Mouse (Mus musculus): ENCODE results near the gene Nadk2. TPM values are rescaled to one million over a fixed set of nuclear protein-coding genes. Genes with fewer than 3 reads are reported as not detected.

Gene Nadk2
- total and polyA plus RNA-seq, 3 experiments = 20.9 to 74.8 (median 61.4) TPM

- Histone ChIP-seq H3K79me2 (replicated peaks; ENCODE audit: control insufficient read depth, insufficient read depth, low read length) (no peaks in the 10 kb centered on the region), H3K36me3 (ENCODE audit: control insufficient read depth, insufficient read depth, low read length) (no peaks in the 10 kb centered on the region), H3K4me1 (ENCODE audit: control insufficient read depth, insufficient read depth, low read length) (peaks cover 5% of the 10 kb centered on the region), H3K27me3 (ENCODE audit: control insufficient read depth, insufficient read depth, low read length) (no peaks in the 10 kb centered on the region), H3K9ac (ENCODE audit: low read depth, low read length) (no peak overlapping the region), H3K4me3 (no peak overlapping the region), H3K27ac (no peak overlapping the region)
- DNase-seq = no peak
- intact Hi-C loops (cut with DNase I) = no loop called here
- TF ChIP-seq EP300 (IDR thresholded peaks at IDR 0.05; ENCODE audit: insufficient read depth, low read depth, low read length) = no peak
- no peak for TF ChIP-seq CTCF (IDR thresholded peaks at IDR 0.05)
- TF ChIP-seq POLR2A (IDR thresholded peaks at IDR 0.05; ENCODE audit: insufficient read depth, low read depth, low read length) = no peak
- 71% methylated on average over 13 of the region's 13 CpGs for WGBS
Observed at GRCm38 (mm10) chr15:9132693-9133443, 61.8 kb downstream of the Nadk2 start.

- intact Hi-C loops (cut with DNase I) = no loop called here
Observed at GRCm38 (mm10) chr15:9134891-9135507, 63.9 kb downstream of the Nadk2 start.

GRCm38 (mm10) chr15:9139447-9139846 is 68.4 kb downstream of the Nadk2 start:
- no peak for DNase-seq
- Histone ChIP-seq H3K27ac (no peak overlapping the region), H3K9ac (ENCODE audit: low read depth, low read length) (no peak overlapping the region), H3K36me3 (ENCODE audit: control insufficient read depth, insufficient read depth, low read length) (no peaks in the 10 kb centered on the region), H3K4me1 (ENCODE audit: control insufficient read depth, insufficient read depth, low read length) (peaks cover 6% of the 10 kb centered on the region), H3K27me3 (ENCODE audit: control insufficient read depth, insufficient read depth, low read length) (no peaks in the 10 kb centered on the region), H3K4me3 (peak overlapping the region; percentile 96), H3K79me2 (replicated peaks; ENCODE audit: control insufficient read depth, insufficient read depth, low read length) (0 out of 2 replicates have a peak, but pooled peaks cover 1% of the 10 kb centered on the region)
- intact Hi-C loops (cut with DNase I) = loop anchor here (2.0 kb wide), 1 partner anchor 69 kb away; the partner anchor contains the start of gene Nadk2
- TF ChIP-seq POLR2A (IDR thresholded peaks at IDR 0.05; ENCODE audit: insufficient read depth, low read depth, low read length) (no peak), CTCF (IDR thresholded peaks at IDR 0.05) (no peak), EP300 (IDR thresholded peaks at IDR 0.05; ENCODE audit: insufficient read depth, low read depth, low read length) (no peak)
- 32% methylated on average over 10 of the region's 10 CpGs for WGBS

More at GRCm38 (mm10) chr15:9134891-9135507, 63.9 kb downstream of the Nadk2 start:
- Histone ChIP-seq H3K27ac (no peak overlapping the region), H3K4me1 (ENCODE audit: control insufficient read depth, insufficient read depth, low read length) (peaks cover 8% of the 10 kb centered on the region), H3K9ac (ENCODE audit: low read depth, low read length) (no peak overlapping the region), H3K36me3 (ENCODE audit: control insufficient read depth, insufficient read depth, low read length) (no peaks in the 10 kb centered on the region), H3K4me3 (no peak overlapping the region), H3K27me3 (ENCODE audit: control insufficient read depth, insufficient read depth, low read length) (no peaks in the 10 kb centered on the region), H3K79me2 (replicated peaks; ENCODE audit: control insufficient read depth, insufficient read depth, low read length) (no peaks in the 10 kb centered on the region)
- peak; percentile 31 to 39 for DNase-seq
- 32% methylated on average over 6 of the region's 6 CpGs for WGBS
- TF ChIP-seq EP300 (IDR thresholded peaks at IDR 0.05; ENCODE audit: insufficient read depth, low read depth, low read length) (no peak), CTCF (IDR thresholded peaks at IDR 0.05) (no peak), POLR2A (IDR thresholded peaks at IDR 0.05; ENCODE audit: insufficient read depth, low read depth, low read length) (no peak)

- Histone ChIP-seq H3K36me3 (ENCODE audit: control insufficient read depth, insufficient read depth, low read length) (no peaks in the 10 kb centered on the region), H3K9ac (ENCODE audit: low read depth, low read length) (peak within 1 kb of the TSS; percentile 89), H3K4me1 (ENCODE audit: control insufficient read depth, insufficient read depth, low read length) (peaks cover 3% of the 10 kb centered on the region; the same call in 1 of the 2 replicates), H3K4me3 (peak within 1 kb of the TSS; percentile 96), H3K79me2 (replicated peaks; ENCODE audit: control insufficient read depth, insufficient read depth, low read length) (0 out of 2 replicates have a peak, but pooled peaks cover 1% of the 10 kb centered on the region), H3K27ac (peak within 1 kb of the TSS; percentile 84), H3K27me3 (ENCODE audit: control insufficient read depth, insufficient read depth, low read length) (no peaks in the 10 kb centered on the region)
- TF ChIP-seq POLR2A (IDR thresholded peaks at IDR 0.05; ENCODE audit: insufficient read depth, low read depth, low read length) = no peak; the same call in 1 of the 2 replicates
- 0 out of 2 replicates have a peak, but pooled peaks have one; percentile 27 for TF ChIP-seq EP300 (IDR thresholded peaks at IDR 0.05; ENCODE audit: insufficient read depth, low read depth, low read length)
- TF ChIP-seq CTCF (IDR thresholded peaks at IDR 0.05) = no peak
- DNase-seq = peak; percentile 97
- intact Hi-C loops (cut with DNase I) = no loop called here
- under 1% methylated on average over 32 of the region's 34 CpGs for WGBS
Observed at GRCm38 (mm10) chr15:9140252-9140680, 69.2 kb downstream of the Nadk2 start, which contains the start of gene Lmbrd2. Gene Lmbrd2, plus strand, starts transcription at chr15:9140550.

DNA sequence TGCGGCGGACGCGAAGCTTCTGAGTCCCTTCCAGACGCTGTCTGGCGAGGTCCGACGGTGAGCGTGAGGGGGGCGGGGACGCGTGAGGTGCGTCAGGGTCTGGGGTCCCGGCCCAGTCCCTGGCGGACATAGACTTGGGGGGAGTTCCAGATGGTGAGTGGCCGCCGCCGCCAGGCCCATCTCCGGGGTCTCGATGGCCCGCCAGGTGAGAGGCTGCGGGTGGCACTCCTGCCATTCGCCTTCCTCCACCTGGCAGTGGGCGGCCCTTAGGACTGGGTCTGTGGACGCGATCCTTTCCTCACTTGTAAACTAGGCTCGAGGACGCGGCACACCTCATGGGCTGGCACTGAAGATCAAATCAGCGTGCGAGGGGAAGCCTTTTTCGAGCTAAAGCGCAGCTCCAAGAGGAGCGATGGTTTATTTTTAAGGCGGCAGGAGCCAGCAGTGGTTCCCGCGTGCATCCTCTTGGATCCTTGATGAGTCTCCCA is 69.7 kb downstream of the Nadk2 start:
- intact Hi-C loops (cut with DNase I) = no loop called here
- Histone ChIP-seq H3K36me3 (ENCODE audit: control insufficient read depth, insufficient read depth, low read length) (no peaks in the 10 kb centered on the region), H3K4me1 (ENCODE audit: control insufficient read depth, insufficient read depth, low read length) (peaks cover 3% of the 10 kb centered on the region; the same call in 1 of the 2 replicates), H3K27ac (peak overlapping the region; percentile 84), H3K4me3 (peak overlapping the region; percentile 96), H3K27me3 (ENCODE audit: control insufficient read depth, insufficient read depth, low read length) (no peaks in the 10 kb centered on the region), H3K79me2 (replicated peaks; ENCODE audit: control insufficient read depth, insufficient read depth, low read length) (0 out of 2 replicates have a peak, but pooled peaks cover 1% of the 10 kb centered on the region), H3K9ac (ENCODE audit: low read depth, low read length) (peak overlapping the region; percentile 89)
- no peak for DNase-seq
- under 1% methylated on average over 34 of the region's 37 CpGs for WGBS
- TF ChIP-seq EP300 (IDR thresholded peaks at IDR 0.05; ENCODE audit: insufficient read depth, low read depth, low read length) = 0 out of 2 replicates have a peak, but pooled peaks have one; percentile 3
- TF ChIP-seq CTCF (IDR thresholded peaks at IDR 0.05) = no peak

Data from heart, adult 2 months (tissue).